Mouse (Mus musculus): Measurements from ENCODE around the gene Tesc.

GRCm38 (mm10) chr5:118051981-118052662, 24.6 kb downstream of the Tesc start:
- TF ChIP-seq FLI1 (IDR thresholded peaks at IDR 0.05; ENCODE audit: low read length) (no peak), GATA1 (IDR thresholded peaks at IDR 0.05; ENCODE audit: borderline replicate concordance, low read length) (no peak)

All from megakaryocyte, embryonic 14.5 days (primary cell).